Mouse (Mus musculus): ENCODE data around the gene Bzw2.
"Not testable (repeated sequence)": the region's sequence is repeated elsewhere in the genome, so short reads cannot be mapped to it uniquely, and the experiment has no call there.

DNA sequence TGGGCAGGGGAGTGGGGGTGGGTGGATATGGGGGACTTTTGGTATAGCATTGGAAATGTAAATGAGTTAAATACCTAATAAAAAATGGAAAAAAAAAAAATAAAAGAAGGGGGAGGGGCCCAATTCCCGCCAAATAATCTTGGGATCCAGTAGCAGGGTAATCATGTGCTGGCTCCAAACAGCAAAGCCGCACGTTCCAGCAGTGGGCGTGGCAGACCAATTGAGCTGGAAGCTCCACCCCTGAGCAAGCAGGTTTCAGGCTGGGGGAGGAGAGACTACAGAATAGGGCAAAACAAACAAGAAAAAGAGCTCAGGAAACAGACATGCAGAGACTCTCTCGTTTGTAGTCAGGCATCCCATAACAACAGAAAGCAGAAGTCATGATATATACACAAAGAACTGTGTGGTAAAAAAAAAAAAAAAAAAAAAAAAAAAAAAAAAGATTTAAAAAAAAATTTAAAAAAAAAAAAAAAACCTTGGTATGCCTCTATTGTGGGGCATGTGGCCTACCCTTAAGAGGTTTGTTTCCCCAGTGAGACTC lies 47.8 kb upstream of the Bzw2 start:
- not testable (repeated sequence) for TF ChIP-seq POLR2A (IDR thresholded peaks at IDR 0.05; ENCODE audit: borderline replicate concordance, insufficient read depth, low read length); CTCF (IDR thresholded peaks at IDR 0.05; ENCODE audit: borderline replicate concordance, insufficient read depth, low read depth, low read length)

Data from cerebellum, adult 2 months (tissue).